Mouse (Mus musculus): ENCODE measurements around the gene Vmn1r24. TPM values are rescaled to one million over a fixed set of nuclear protein-coding genes. Genes with fewer than 3 reads are reported as not detected.
"Not testable (repeated sequence)": the region's sequence is repeated elsewhere in the genome, so short reads cannot be mapped to it uniquely, and the experiment has no call there.

Vmn1r24 gene
- polyA plus RNA-seq (2014; fragmentation: Nextera tagmentation; extraction: Ambion mirVana), result not detected in 2 replicates

GRCm38 (mm10) chr6:57961403-57961802 lies at the start of gene Vmn1r24:
Gene Vmn1r24, minus strand, starts transcription at chr6:57961503.
- 81% methylated on average over 1 of the region's 1 CpGs for WGBS
- not testable (repeated sequence) for H3K27ac ChIP-seq (replicated peaks; ENCODE audit: low read depth, low read length); H3K27me3 ChIP-seq (ENCODE audit: control insufficient read depth, insufficient read depth, low read length); H3K36me3 ChIP-seq (ENCODE audit: control insufficient read depth, insufficient read depth, low read length); H3K9me3 ChIP-seq (ENCODE audit: control insufficient read depth, low read length); ATAC-seq (ENCODE audit: low FRiP score, low TSS enrichment); H3K4me1 ChIP-seq (ENCODE audit: control insufficient read depth, insufficient read depth, low read length); DNase-seq; H3K4me3 ChIP-seq (replicated peaks; ENCODE audit: low read depth, low read length); H3K4me2 ChIP-seq (ENCODE audit: low read length); H3K9ac ChIP-seq (replicated peaks; ENCODE audit: low read length)

GRCm38 (mm10) chr6:57980710-57981109 lies 19.4 kb upstream of the Vmn1r24 start, which contains the start of gene Vmn1r25:
Gene Vmn1r25, minus strand, starts transcription at chr6:57980810.
- no peaks in the 10 kb centered on the region for H3K27me3 ChIP-seq (ENCODE audit: control insufficient read depth, insufficient read depth, low read length)
- 74% methylated on average over 3 of the region's 3 CpGs for WGBS
- H3K4me2 ChIP-seq (ENCODE audit: low read length), result no peak within 1 kb of the TSS

GRCm38 (mm10) chr6:57926738-57927137 lies 34.6 kb downstream of the Vmn1r24 start, which contains the start of gene Vmn1r23:
Gene Vmn1r23, minus strand, starts transcription at chr6:57926838.
- no peak for DNase-seq
- WGBS, result 92% methylated on average over 1 of the region's 1 CpGs
- no peak for ATAC-seq (ENCODE audit: low FRiP score, low TSS enrichment)
- no peak within 1 kb of the TSS for H3K4me2 ChIP-seq (ENCODE audit: low read length)
- no peak within 1 kb of the TSS for H3K4me3 ChIP-seq (replicated peaks; ENCODE audit: low read depth, low read length)
- no peak within 1 kb of the TSS for H3K27ac ChIP-seq (replicated peaks; ENCODE audit: low read depth, low read length)
- no peaks in the 10 kb centered on the region for H3K27me3 ChIP-seq (ENCODE audit: control insufficient read depth, insufficient read depth, low read length)
- H3K9ac ChIP-seq (replicated peaks; ENCODE audit: low read length), result no peak within 1 kb of the TSS
- H3K36me3 ChIP-seq (ENCODE audit: control insufficient read depth, insufficient read depth, low read length), result no peaks in the 10 kb centered on the region
- no peaks in the 10 kb centered on the region for H3K4me1 ChIP-seq (ENCODE audit: control insufficient read depth, insufficient read depth, low read length)
- H3K9me3 ChIP-seq (ENCODE audit: control insufficient read depth, low read length), result no peaks in the 10 kb centered on the region

More at GRCm38 (mm10) chr6:57980710-57981109, 19.4 kb upstream of the Vmn1r24 start, which contains the start of gene Vmn1r25:
- Histone ChIP-seq H3K4me1 (ENCODE audit: control insufficient read depth, insufficient read depth, low read length) (no peaks in the 10 kb centered on the region), H3K4me3 (replicated peaks; ENCODE audit: low read depth, low read length) (no peak within 1 kb of the TSS), H3K9me3 (ENCODE audit: control insufficient read depth, low read length) (no peaks in the 10 kb centered on the region), H3K27ac (replicated peaks; ENCODE audit: low read depth, low read length) (no peak within 1 kb of the TSS), H3K9ac (replicated peaks; ENCODE audit: low read length) (no peak within 1 kb of the TSS), H3K36me3 (ENCODE audit: control insufficient read depth, insufficient read depth, low read length) (no peaks in the 10 kb centered on the region)
- no peak for ATAC-seq (ENCODE audit: low FRiP score, low TSS enrichment)
- no peak for DNase-seq

GRCm38 (mm10) chr6:57907928-57908327 lies 53.4 kb downstream of the Vmn1r24 start, which contains the start of gene Vmn1r22:
Gene Vmn1r22, minus strand, starts transcription at chr6:57908028.
- 83% methylated on average over 1 of the region's 1 CpGs for WGBS
- H3K4me3 ChIP-seq (replicated peaks; ENCODE audit: low read depth, low read length), result no peak within 1 kb of the TSS
- H3K27ac ChIP-seq (replicated peaks; ENCODE audit: low read depth, low read length), result no peak within 1 kb of the TSS
- H3K9me3 ChIP-seq (ENCODE audit: control insufficient read depth, low read length), result peaks cover 3% of the 10 kb centered on the region; the same call in 1 of the 2 replicates
- H3K4me2 ChIP-seq (ENCODE audit: low read length), result no peak within 1 kb of the TSS
- H3K4me1 ChIP-seq (ENCODE audit: control insufficient read depth, insufficient read depth, low read length), result no peaks in the 10 kb centered on the region
- DNase-seq (no peak), ATAC-seq (ENCODE audit: low FRiP score, low TSS enrichment) (no peak)
- no peaks in the 10 kb centered on the region for H3K36me3 ChIP-seq (ENCODE audit: control insufficient read depth, insufficient read depth, low read length)
- H3K27me3 ChIP-seq (ENCODE audit: control insufficient read depth, insufficient read depth, low read length), result no peaks in the 10 kb centered on the region
- no peak within 1 kb of the TSS for H3K9ac ChIP-seq (replicated peaks; ENCODE audit: low read length)

Other genes with a start within 250 kb of the Vmn1r24 start
- 102 and 109 TPM in 2 replicates for gene Vopp1, start 136.3 kb downstream of the Vmn1r24 start, polyA plus RNA-seq (2014; fragmentation: Nextera tagmentation; extraction: Ambion mirVana)
- gene Vmn1r21, start 111.2 kb downstream of the Vmn1r24 start, polyA plus RNA-seq (2014; fragmentation: Nextera tagmentation; extraction: Ambion mirVana), result 0.12 TPM in 1 of 2 replicates, not detected in the other
- not detected in 2 replicates for gene Vmn1r22, start 53.5 kb downstream of the Vmn1r24 start, polyA plus RNA-seq (2014; fragmentation: Nextera tagmentation; extraction: Ambion mirVana)
- not detected in 2 replicates for gene Vmn1r23, start 34.7 kb downstream of the Vmn1r24 start, polyA plus RNA-seq (2014; fragmentation: Nextera tagmentation; extraction: Ambion mirVana)
- not detected in 2 replicates for gene Vmn1r25, start 19.3 kb upstream of the Vmn1r24 start, polyA plus RNA-seq (2014; fragmentation: Nextera tagmentation; extraction: Ambion mirVana)
- gene Vmn1r26, start 53.7 kb upstream of the Vmn1r24 start, polyA plus RNA-seq (2014; fragmentation: Nextera tagmentation; extraction: Ambion mirVana), result not detected in 2 replicates